Mouse (Mus musculus): ENCODE data around the gene Sectm1a. TPM values are rescaled to one million over a fixed set of nuclear protein-coding genes. Genes with fewer than 3 reads are reported as not detected.
"Not testable (repeated sequence)": the region's sequence is repeated elsewhere in the genome, so short reads cannot be mapped to it uniquely, and the experiment has no call there.

Sectm1a gene
- polyA plus RNA-seq, 1 experiment from 2014 or later = 0.41 TPM

GRCm38 (mm10) chr11:121112091-121112775 is 31.2 kb upstream of the Sectm1a start:
- no peaks in the 10 kb centered on the region for H3K27me3 ChIP-seq (ENCODE audit: insufficient read depth, low read length)
- H3K27ac ChIP-seq (ENCODE audit: low read length) = no peak overlapping the region
- H3K9me3 ChIP-seq (ENCODE audit: low read length) = no peaks in the 10 kb centered on the region
- no peak overlapping the region for H3K4me2 ChIP-seq (replicated peaks; ENCODE audit: low read depth, low read length)
- H3K4me1 ChIP-seq (ENCODE audit: insufficient read depth, low read length) = no peaks in the 10 kb centered on the region
- H3K4me3 ChIP-seq (ENCODE audit: low read length) = no peak overlapping the region
- no peak for ATAC-seq (ENCODE audit: low FRiP score, low TSS enrichment)
- H3K9ac ChIP-seq (replicated peaks; ENCODE audit: low read length) = no peak overlapping the region
- WGBS = 79% methylated on average over 5 of the region's 5 CpGs
- H3K36me3 ChIP-seq (ENCODE audit: insufficient read depth, low read length) = no peaks in the 10 kb centered on the region

GRCm38 (mm10) chr11:121111601-121112000 is 30.6 kb upstream of the Sectm1a start:
- no peak overlapping the region for H3K27ac ChIP-seq (ENCODE audit: low read length)
- ATAC-seq (ENCODE audit: low FRiP score, low TSS enrichment) = no peak
- no peaks in the 10 kb centered on the region for H3K27me3 ChIP-seq (ENCODE audit: insufficient read depth, low read length)
- no peak overlapping the region for H3K4me2 ChIP-seq (replicated peaks; ENCODE audit: low read depth, low read length)
- 80% methylated on average over 1 of the region's 1 CpGs for WGBS
- no peaks in the 10 kb centered on the region for H3K9me3 ChIP-seq (ENCODE audit: low read length)
- H3K4me3 ChIP-seq (ENCODE audit: low read length) = no peak overlapping the region
- no peak overlapping the region for H3K9ac ChIP-seq (replicated peaks; ENCODE audit: low read length)
- no peaks in the 10 kb centered on the region for H3K36me3 ChIP-seq (ENCODE audit: insufficient read depth, low read length)
- H3K4me1 ChIP-seq (ENCODE audit: insufficient read depth, low read length) = no peaks in the 10 kb centered on the region

GRCm38 (mm10) chr11:121111051-121111450 is 30.0 kb upstream of the Sectm1a start:
- Histone ChIP-seq H3K4me3 (ENCODE audit: low read length) (no peak overlapping the region), H3K9me3 (ENCODE audit: low read length) (no peaks in the 10 kb centered on the region), H3K4me1 (ENCODE audit: insufficient read depth, low read length) (no peaks in the 10 kb centered on the region), H3K36me3 (ENCODE audit: insufficient read depth, low read length) (no peaks in the 10 kb centered on the region), H3K4me2 (replicated peaks; ENCODE audit: low read depth, low read length) (no peak overlapping the region), H3K9ac (replicated peaks; ENCODE audit: low read length) (no peak overlapping the region), H3K27ac (ENCODE audit: low read length) (no peak overlapping the region), H3K27me3 (ENCODE audit: insufficient read depth, low read length) (no peaks in the 10 kb centered on the region)
- 90% methylated on average over 3 of the region's 3 CpGs for WGBS
- no peak for ATAC-seq (ENCODE audit: low FRiP score, low TSS enrichment)

- Histone ChIP-seq H3K9ac (replicated peaks; ENCODE audit: low read length) (no peak overlapping the region), H3K36me3 (ENCODE audit: insufficient read depth, low read length) (no peaks in the 10 kb centered on the region), H3K4me1 (ENCODE audit: insufficient read depth, low read length) (no peaks in the 10 kb centered on the region), H3K27me3 (ENCODE audit: insufficient read depth, low read length) (no peaks in the 10 kb centered on the region), H3K4me3 (ENCODE audit: low read length) (no peak overlapping the region), H3K9me3 (ENCODE audit: low read length) (no peaks in the 10 kb centered on the region), H3K4me2 (replicated peaks; ENCODE audit: low read depth, low read length) (no peak overlapping the region), H3K27ac (ENCODE audit: low read length) (no peak overlapping the region)
- 33% methylated on average over 2 of the region's 2 CpGs for WGBS
- ATAC-seq (ENCODE audit: low FRiP score, low TSS enrichment) = no peak
Measured at GRCm38 (mm10) chr11:121109986-121110385, 29.0 kb upstream of the Sectm1a start.

- no peak overlapping the region for H3K27ac ChIP-seq (ENCODE audit: low read length)
- H3K9me3 ChIP-seq (ENCODE audit: low read length) = no peaks in the 10 kb centered on the region
- ATAC-seq (ENCODE audit: low FRiP score, low TSS enrichment) = no peak
- H3K36me3 ChIP-seq (ENCODE audit: insufficient read depth, low read length) = no peaks in the 10 kb centered on the region
- WGBS = 56% methylated on average over 9 of the region's 9 CpGs
- no peak overlapping the region for H3K4me2 ChIP-seq (replicated peaks; ENCODE audit: low read depth, low read length)
- no peaks in the 10 kb centered on the region for H3K4me1 ChIP-seq (ENCODE audit: insufficient read depth, low read length)
- no peak overlapping the region for H3K9ac ChIP-seq (replicated peaks; ENCODE audit: low read length)
- H3K27me3 ChIP-seq (ENCODE audit: insufficient read depth, low read length) = no peaks in the 10 kb centered on the region
- H3K4me3 ChIP-seq (ENCODE audit: low read length) = no peak overlapping the region
Measured at GRCm38 (mm10) chr11:121108061-121108460, 27.0 kb upstream of the Sectm1a start.

GRCm38 (mm10) chr11:121107242-121107641 is 26.2 kb upstream of the Sectm1a start:
- ATAC-seq (ENCODE audit: low FRiP score, low TSS enrichment); H3K27me3 ChIP-seq (ENCODE audit: insufficient read depth, low read length); H3K36me3 ChIP-seq (ENCODE audit: insufficient read depth, low read length); H3K4me3 ChIP-seq (ENCODE audit: low read length); H3K9me3 ChIP-seq (ENCODE audit: low read length); H3K27ac ChIP-seq (ENCODE audit: low read length); H3K4me2 ChIP-seq (replicated peaks; ENCODE audit: low read depth, low read length); H3K4me1 ChIP-seq (ENCODE audit: insufficient read depth, low read length); H3K9ac ChIP-seq (replicated peaks; ENCODE audit: low read length): not testable (repeated sequence)
- 81% methylated on average over 1 of the region's 1 CpGs for WGBS

- no peak for ATAC-seq (ENCODE audit: low FRiP score, low TSS enrichment)
- H3K36me3 ChIP-seq (ENCODE audit: insufficient read depth, low read length) = no peaks in the 10 kb centered on the region
- peak overlapping the region; percentile 23; the same call in 1 of the 2 replicates for H3K27ac ChIP-seq (ENCODE audit: low read length)
- H3K27me3 ChIP-seq (ENCODE audit: insufficient read depth, low read length) = no peaks in the 10 kb centered on the region
- H3K4me3 ChIP-seq (ENCODE audit: low read length) = no peak overlapping the region
- H3K9me3 ChIP-seq (ENCODE audit: low read length) = no peaks in the 10 kb centered on the region
- no peak overlapping the region for H3K4me2 ChIP-seq (replicated peaks; ENCODE audit: low read depth, low read length)
- WGBS = 73% methylated on average over 4 of the region's 4 CpGs
- H3K9ac ChIP-seq (replicated peaks; ENCODE audit: low read length) = no peak overlapping the region
- peaks cover 15% of the 10 kb centered on the region for H3K4me1 ChIP-seq (ENCODE audit: insufficient read depth, low read length)
Measured at GRCm38 (mm10) chr11:121101124-121101805, 20.2 kb upstream of the Sectm1a start.

GRCm38 (mm10) chr11:121100692-121101091 is 19.7 kb upstream of the Sectm1a start:
- Histone ChIP-seq H3K27ac (ENCODE audit: low read length) (peak overlapping the region; percentile 23; the same call in 1 of the 2 replicates), H3K4me2 (replicated peaks; ENCODE audit: low read depth, low read length) (no peak overlapping the region), H3K27me3 (ENCODE audit: insufficient read depth, low read length) (no peaks in the 10 kb centered on the region), H3K36me3 (ENCODE audit: insufficient read depth, low read length) (no peaks in the 10 kb centered on the region), H3K4me3 (ENCODE audit: low read length) (no peak overlapping the region), H3K9ac (replicated peaks; ENCODE audit: low read length) (no peak overlapping the region), H3K4me1 (ENCODE audit: insufficient read depth, low read length) (peaks cover 15% of the 10 kb centered on the region), H3K9me3 (ENCODE audit: low read length) (no peaks in the 10 kb centered on the region)
- 12% methylated on average over 7 of the region's 7 CpGs for WGBS
- peak; percentile 74; the same call in 1 of the 2 replicates for ATAC-seq (ENCODE audit: low FRiP score, low TSS enrichment)

- Histone ChIP-seq H3K27ac (ENCODE audit: low read length) (no peak overlapping the region), H3K27me3 (ENCODE audit: insufficient read depth, low read length) (no peaks in the 10 kb centered on the region), H3K4me1 (ENCODE audit: insufficient read depth, low read length) (peaks cover 15% of the 10 kb centered on the region), H3K9ac (replicated peaks; ENCODE audit: low read length) (no peak overlapping the region), H3K36me3 (ENCODE audit: insufficient read depth, low read length) (no peaks in the 10 kb centered on the region), H3K4me3 (ENCODE audit: low read length) (no peak overlapping the region), H3K4me2 (replicated peaks; ENCODE audit: low read depth, low read length) (no peak overlapping the region), H3K9me3 (ENCODE audit: low read length) (no peaks in the 10 kb centered on the region)
- WGBS = 39% methylated on average over 7 of the region's 7 CpGs
- 0 out of 2 replicates have a peak, but pooled peaks have one; percentile 42 for ATAC-seq (ENCODE audit: low FRiP score, low TSS enrichment)
Measured at GRCm38 (mm10) chr11:121099762-121100161, 18.7 kb upstream of the Sectm1a start.

All from kidney, embryonic 16.5 days (tissue).